Mouse (Mus musculus) erythroblast, embryonic 14.5 days (primary cell): Measurements from ENCODE around the gene Slc23a2. TPM values are rescaled to one million over a fixed set of nuclear protein-coding genes. Genes with fewer than 3 reads are reported as not detected.

Experiments
- H3K27me3 ChIP-seq: 2 replicates; pipeline ENCODE4 v1.6.1; 2012; ENCODE audit warnings: inconsistent platforms; ENCODE audit not compliant: control insufficient read depth
- H3K36me3 ChIP-seq: 2 replicates; pipeline ENCODE4 v1.6.1; 2012; ENCODE audit warnings: mild to moderate bottlenecking, inconsistent platforms; ENCODE audit not compliant: control insufficient read depth
- H3K4me1 ChIP-seq: 2 replicates; pipeline ENCODE4 v1.6.1; 2012; ENCODE audit warnings: inconsistent platforms; ENCODE audit not compliant: control insufficient read depth
- H3K4me3 ChIP-seq: replicated peaks from 2 replicates; pipeline ENCODE3; 2012; ENCODE audit warnings: moderate library complexity, mild to moderate bottlenecking, inconsistent platforms
- H3K9me3 ChIP-seq: 2 replicates; pipeline ENCODE4 v1.6.1; 2012; ENCODE audit warnings: low read length, inconsistent platforms, mixed read lengths; ENCODE audit not compliant: control insufficient read depth
- GATA1 ChIP-seq: IDR thresholded peaks from 2 replicates; pipeline ENCODE4 v1.6.1; 2012; ENCODE audit warnings: low read length, inconsistent platforms, mixed read lengths
- TAL1 ChIP-seq: IDR thresholded peaks from 3 replicates; pipeline ENCODE4 v1.6.1; 2012; ENCODE audit warnings: low read length, inconsistent platforms, mixed read lengths
- polyA plus RNA-seq: library from polyadenylated mRNA; stranded (reverse); fragments of >175 nt; gene quantifications from 2 replicates; pipeline ENCODE4 v1.2.3, GENCODE M21; 2012

Gene Slc23a2
- polyA plus RNA-seq, 1 experiment, result not detected

- Histone ChIP-seq H3K27me3 (no peaks in the 10 kb centered on the region), H3K4me3 (no peak overlapping the region), H3K9me3 (no peaks in the 10 kb centered on the region), H3K4me1 (no peaks in the 10 kb centered on the region), H3K36me3 (no peaks in the 10 kb centered on the region)
- no peak for TF ChIP-seq GATA1
- TF ChIP-seq TAL1, result no peak
These were observed 23.9 kb downstream of the Slc23a2 start for GRCm38 (mm10) chr2:132121050-132121449.

- no peaks in the 10 kb centered on the region for H3K4me1 ChIP-seq
- no peak overlapping the region for H3K4me3 ChIP-seq
- no peaks in the 10 kb centered on the region for H3K36me3 ChIP-seq
- H3K9me3 ChIP-seq, result no peaks in the 10 kb centered on the region
- TF ChIP-seq TAL1 (no peak), GATA1 (no peak)
- no peaks in the 10 kb centered on the region for H3K27me3 ChIP-seq
These were observed 26.3 kb downstream of the Slc23a2 start for GRCm38 (mm10) chr2:132118646-132119045.

GRCm38 (mm10) chr2:132115936-132116335 is 29.0 kb downstream of the Slc23a2 start:
- Histone ChIP-seq H3K36me3 (no peaks in the 10 kb centered on the region), H3K9me3 (no peaks in the 10 kb centered on the region), H3K27me3 (no peaks in the 10 kb centered on the region), H3K4me1 (no peaks in the 10 kb centered on the region), H3K4me3 (no peak overlapping the region)
- no peak for TF ChIP-seq TAL1

- H3K27me3 ChIP-seq, result no peaks in the 10 kb centered on the region
- no peaks in the 10 kb centered on the region for H3K9me3 ChIP-seq
- H3K36me3 ChIP-seq, result no peaks in the 10 kb centered on the region
- TF ChIP-seq TAL1 (no peak), GATA1 (no peak)
- no peaks in the 10 kb centered on the region for H3K4me1 ChIP-seq
- no peak overlapping the region for H3K4me3 ChIP-seq
These were observed 29.6 kb downstream of the Slc23a2 start for GRCm38 (mm10) chr2:132115344-132115743.

- Histone ChIP-seq H3K9me3 (no peaks in the 10 kb centered on the region), H3K4me3 (no peak overlapping the region), H3K4me1 (no peaks in the 10 kb centered on the region), H3K36me3 (no peaks in the 10 kb centered on the region), H3K27me3 (no peaks in the 10 kb centered on the region)
- TF ChIP-seq GATA1 (no peak), TAL1 (no peak)
These were observed 30.7 kb downstream of the Slc23a2 start for GRCm38 (mm10) chr2:132113962-132114759.

- no peak for TF ChIP-seq TAL1
- TF ChIP-seq GATA1, result no peak
- Histone ChIP-seq H3K9me3 (no peaks in the 10 kb centered on the region), H3K36me3 (no peaks in the 10 kb centered on the region), H3K4me3 (no peak overlapping the region), H3K27me3 (no peaks in the 10 kb centered on the region), H3K4me1 (no peaks in the 10 kb centered on the region)
These were observed 32.6 kb downstream of the Slc23a2 start for GRCm38 (mm10) chr2:132112319-132112718.

- TF ChIP-seq GATA1 (no peak), TAL1 (no peak)
- Histone ChIP-seq H3K4me3 (no peak overlapping the region), H3K4me1 (no peaks in the 10 kb centered on the region), H3K27me3 (no peaks in the 10 kb centered on the region), H3K9me3 (no peaks in the 10 kb centered on the region), H3K36me3 (no peaks in the 10 kb centered on the region)
These were observed 33.0 kb downstream of the Slc23a2 start for GRCm38 (mm10) chr2:132111905-132112304.

- Histone ChIP-seq H3K36me3 (no peaks in the 10 kb centered on the region), H3K27me3 (no peaks in the 10 kb centered on the region), H3K9me3 (no peaks in the 10 kb centered on the region), H3K4me3 (no peak overlapping the region), H3K4me1 (no peaks in the 10 kb centered on the region)
- TF ChIP-seq TAL1, result no peak
- TF ChIP-seq GATA1, result no peak
These were observed 33.6 kb downstream of the Slc23a2 start for GRCm38 (mm10) chr2:132111266-132111665.

- Histone ChIP-seq H3K4me3 (no peak overlapping the region), H3K4me1 (no peaks in the 10 kb centered on the region), H3K36me3 (no peaks in the 10 kb centered on the region), H3K9me3 (no peaks in the 10 kb centered on the region), H3K27me3 (no peaks in the 10 kb centered on the region)
- TF ChIP-seq TAL1 (no peak), GATA1 (no peak)
These were observed 34.2 kb downstream of the Slc23a2 start for GRCm38 (mm10) chr2:132110702-132111101.

GRCm38 (mm10) chr2:132108988-132109387 is 35.9 kb downstream of the Slc23a2 start:
- no peaks in the 10 kb centered on the region for H3K9me3 ChIP-seq
- H3K27me3 ChIP-seq, result no peaks in the 10 kb centered on the region
- no peaks in the 10 kb centered on the region for H3K36me3 ChIP-seq
- H3K4me1 ChIP-seq, result no peaks in the 10 kb centered on the region
- no peak for TF ChIP-seq TAL1
- no peak for TF ChIP-seq GATA1
- no peak overlapping the region for H3K4me3 ChIP-seq
